Comparison of ENCODE assay signal across 9 mouse cellular contexts in genomic region chr11:119078691-119079444, GRCm38 (mm10). TPM values are rescaled to one million over a fixed set of nuclear protein-coding genes. Genes with fewer than 3 reads are reported as not detected.
DNase-seq lines count a peak whose midpoint lies in the region; ATAC-seq and TF ChIP-seq lines count a peak whose summit lies in the region.
"Had no signal": no experiment of that assay in that cellular context is flagged by ENCODE, and none has a peak within 500 bp of the region (broad histone marks: within the 10 kb centered on the region; RNA-seq: fewer than 3 reads in every experiment).

No protein-coding gene starts in this region.

- TF ChIP-seq EP300 in liver, postnatal 0 days (IDR thresholded peaks at IDR 0.05; ENCODE audit: low read depth), result no peak

- H3K4me1 ChIP-seq in heart, embryonic 13.5 days, result peaks cover 57% of the 10 kb centered on the region
- H3K4me1 ChIP-seq in kidney, embryonic 15.5 days, result peaks cover 56% of the 10 kb centered on the region
- H3K4me1 ChIP-seq in liver, postnatal 0 days (ENCODE audit: insufficient read depth), result peaks cover 40% of the 10 kb centered on the region
- H3K4me1 ChIP-seq in olfactory bulb, adult 2 months (ENCODE audit: control insufficient read depth, insufficient read depth, low read length), result peaks cover 54% of the 10 kb centered on the region

- peak overlapping the region; percentile 59 for H3K9ac ChIP-seq in heart, embryonic 13.5 days
- H3K9ac ChIP-seq in kidney, embryonic 15.5 days, result peak overlapping the region; percentile 21; the same call in 1 of the 2 replicates
- no peak overlapping the region; the same call in 1 of the 2 replicates for H3K9ac ChIP-seq in liver, postnatal 0 days (replicated peaks)

- peak overlapping the region; percentile 26 for H3K4me3 ChIP-seq in heart, embryonic 13.5 days
- H3K4me3 ChIP-seq in kidney, embryonic 15.5 days (replicated peaks), result peak overlapping the region; percentile 8; the same call in 1 of the 2 replicates
- H3K4me3 ChIP-seq in liver, postnatal 0 days (ENCODE audit: low read depth, low read length), result no peak overlapping the region
- peak overlapping the region; percentile 13 for H3K4me3 ChIP-seq in olfactory bulb, adult 2 months (ENCODE audit: insufficient read depth, low read depth, low read length)

- ATAC-seq in CD4-positive, CD25-positive, alpha-beta regulatory T cell, adult 4 months, result no peak
- ATAC-seq in heart, embryonic 13.5 days (ENCODE audit: extremely low read depth, insufficient number of reproducible peaks, low FRiP score, low TSS enrichment), result peak; percentile 27; the same call in 1 of the 2 replicates
- ATAC-seq in kidney, embryonic 15.5 days (replicated peaks; ENCODE audit: low FRiP score), result peak; percentile 40; the same call in 1 of the 2 replicates
- peak; percentile 33 for ATAC-seq in liver, postnatal 0 days
- ATAC-seq in erythroid progenitor cell, adult 5-6 weeks (replicated peaks; ENCODE audit: low FRiP score, poor library complexity, severe bottlenecking), result no peak

- H3K9me3 ChIP-seq in heart, embryonic 13.5 days, result no peaks in the 10 kb centered on the region
- H3K9me3 ChIP-seq in kidney, embryonic 15.5 days (replicated peaks), result no peaks in the 10 kb centered on the region
- no peaks in the 10 kb centered on the region for H3K9me3 ChIP-seq in liver, postnatal 0 days (ENCODE audit: low read length)

- no peak for TF ChIP-seq POLR2A in olfactory bulb, adult 2 months (IDR thresholded peaks at IDR 0.05; ENCODE audit: insufficient read depth, low read depth, low read length)

- no peak for TF ChIP-seq CTCF in liver, postnatal 0 days (IDR thresholded peaks at IDR 0.05; ENCODE audit: low read depth)
- no peak for TF ChIP-seq CTCF in olfactory bulb, adult 2 months (IDR thresholded peaks at IDR 0.05; ENCODE audit: insufficient read depth, low read depth, low read length)

- DNase-seq in CD4-positive, CD25-positive, alpha-beta regulatory T cell, adult 2 months (ENCODE audit: low read depth, low spot score), result peak; percentile 18
- peak; percentile 84 to 88 for DNase-seq in cerebellum, postnatal 10 days
- DNase-seq in liver, postnatal 0 days, result peak; percentile 64

- H3K27me3 ChIP-seq in heart, embryonic 13.5 days (replicated peaks), result peaks cover 41% of the 10 kb centered on the region
- peaks cover 40% of the 10 kb centered on the region for H3K27me3 ChIP-seq in kidney, embryonic 15.5 days
- H3K27me3 ChIP-seq in liver, postnatal 0 days (ENCODE audit: insufficient read depth, low read length), result no peaks in the 10 kb centered on the region

- H3K36me3 ChIP-seq in heart, embryonic 13.5 days, result peaks cover 40% of the 10 kb centered on the region
- H3K36me3 ChIP-seq in kidney, embryonic 15.5 days, result peaks cover 36% of the 10 kb centered on the region
- H3K36me3 ChIP-seq in liver, postnatal 0 days (replicated peaks; ENCODE audit: insufficient read depth, low read length), result peaks cover 24% of the 10 kb centered on the region

- peak overlapping the region; percentile 60 for H3K4me2 ChIP-seq in heart, embryonic 13.5 days
- peak overlapping the region; percentile 42 for H3K4me2 ChIP-seq in kidney, embryonic 15.5 days
- peak overlapping the region; percentile 36 for H3K4me2 ChIP-seq in liver, postnatal 0 days (ENCODE audit: low read depth, low read length)

- H3K27ac ChIP-seq in heart, embryonic 13.5 days (replicated peaks), result peak overlapping the region; percentile 76
- peak overlapping the region; percentile 73 for H3K27ac ChIP-seq in kidney, embryonic 15.5 days
- no peak overlapping the region for H3K27ac ChIP-seq in liver, postnatal 0 days (ENCODE audit: low read depth)
- H3K27ac ChIP-seq in olfactory bulb, adult 2 months (ENCODE audit: insufficient read depth, low read depth, low read length), result peak overlapping the region; percentile 52; the same call in 1 of the 2 replicates
- H3K27ac ChIP-seq: macrophage had no signal

- WGBS in heart, embryonic 13.5 days, result 5% methylated on average over 22 of the region's 27 CpGs
- 5% methylated on average over 24 of the region's 27 CpGs for WGBS in kidney, embryonic 15.5 days
- WGBS in liver, postnatal 0 days (ENCODE audit: insufficient replicate concordance), result 25% methylated on average over 23 of the region's 27 CpGs
- 22% methylated on average over 22 of the region's 27 CpGs for WGBS in olfactory bulb, adult 2 months

RNA-seq across cellular contexts. Expression of gene Cbx4, which starts 7.2 kb away (rescaled TPM):
- 1 to 10 TPM; 1.7 to 3.7 TPM for polyA plus RNA-seq in CD4-positive, CD25-positive, alpha-beta regulatory T cell, adult 4 months (2017; shearing (Covaris generic))
- polyA plus RNA-seq in heart, embryonic 13.5 days (2015; fragmentation: Nextera tagmentation; extraction: Ambion mirVana), result 8.0 and 9.5 TPM in 2 replicates
- 8.6 and 9.9 TPM in 2 replicates for polyA plus RNA-seq in kidney, embryonic 15.5 days (2015; fragmentation: Nextera tagmentation; extraction: Ambion mirVana)
- polyA plus RNA-seq in liver, postnatal 0 days (2015; fragmentation: Nextera tagmentation; extraction: Ambion mirVana), result 2.8 and 4.7 TPM in 2 replicates
- not detected in 2 replicates for polyA plus RNA-seq in olfactory bulb, adult 2 months (2012; ENCODE audit: insufficient read depth, insufficient read length, low replicate concordance, missing spikeins)
- 5.4 and 13.4 TPM in 2 replicates for total RNA-seq in erythroid progenitor cell, adult 5-6 weeks (2015; ENCODE audit: low replicate concordance)
- 2.7 and 4.4 TPM in 2 replicates for total RNA-seq in erythroid progenitor cell, adult 5-6 weeks (2017; ENCODE audit: low replicate concordance)

RNA-seq across cellular contexts. Expression of gene Cbx8, which starts 38.1 kb away (rescaled TPM):
- 1 to 10 TPM; 4.0 to 6.7 TPM for polyA plus RNA-seq in CD4-positive, CD25-positive, alpha-beta regulatory T cell, adult 4 months (2017; shearing (Covaris generic))
- 6.1 and 7.0 TPM in 2 replicates for polyA plus RNA-seq in heart, embryonic 13.5 days (2015; fragmentation: Nextera tagmentation; extraction: Ambion mirVana)
- 9.8 and 10.3 TPM in 2 replicates for polyA plus RNA-seq in kidney, embryonic 15.5 days (2015; fragmentation: Nextera tagmentation; extraction: Ambion mirVana)
- 3.1 and 3.9 TPM in 2 replicates for polyA plus RNA-seq in liver, postnatal 0 days (2015; fragmentation: Nextera tagmentation; extraction: Ambion mirVana)
- not detected in 2 replicates for polyA plus RNA-seq in olfactory bulb, adult 2 months (2012; ENCODE audit: insufficient read depth, insufficient read length, low replicate concordance, missing spikeins)
- 1.3 TPM in 1 of 2 replicates, not detected in the other for total RNA-seq in erythroid progenitor cell, adult 5-6 weeks (2015; ENCODE audit: low replicate concordance)
- 1.0 and 3.3 TPM in 2 replicates for total RNA-seq in erythroid progenitor cell, adult 5-6 weeks (2017; ENCODE audit: low replicate concordance)

RNA-seq across cellular contexts. Expression of gene Cbx2, which starts 56.1 kb away (rescaled TPM):
- 1 to 10 TPM; 1.4 to 1.5 TPM for polyA plus RNA-seq in CD4-positive, CD25-positive, alpha-beta regulatory T cell, adult 4 months (2017; shearing (Covaris generic))
- 17.6 and 18.9 TPM in 2 replicates for polyA plus RNA-seq in heart, embryonic 13.5 days (2015; fragmentation: Nextera tagmentation; extraction: Ambion mirVana)
- 38.9 and 40.7 TPM in 2 replicates for polyA plus RNA-seq in kidney, embryonic 15.5 days (2015; fragmentation: Nextera tagmentation; extraction: Ambion mirVana)
- 1.9 and 2.0 TPM in 2 replicates for polyA plus RNA-seq in liver, postnatal 0 days (2015; fragmentation: Nextera tagmentation; extraction: Ambion mirVana)
- polyA plus RNA-seq in olfactory bulb, adult 2 months (2012; ENCODE audit: insufficient read depth, insufficient read length, low replicate concordance, missing spikeins), result not detected in 2 replicates
- total RNA-seq in erythroid progenitor cell, adult 5-6 weeks (2015; ENCODE audit: low replicate concordance), result not detected in 2 replicates
- total RNA-seq in erythroid progenitor cell, adult 5-6 weeks (2017; ENCODE audit: low replicate concordance), result 0.51 TPM in 1 of 2 replicates, not detected in the other

Comparison
In these comparisons a context has a peak if more than half of its experiments do, and no peak if none do; other contexts are left out.
1. DNase-seq: peak in every context shown above with its lines; median percentile 86 in cerebellum, postnatal 10 days; 64 in liver, postnatal 0 days; 18 in CD4-positive, CD25-positive, alpha-beta regulatory T cell, adult 2 months.
2. ATAC-seq: peak in heart, embryonic 13.5 days (single experiment), kidney, embryonic 15.5 days (single experiment) and liver, postnatal 0 days (single experiment); none in CD4-positive, CD25-positive, alpha-beta regulatory T cell, adult 4 months (single experiment) and erythroid progenitor cell, adult 5-6 weeks (single experiment).
3. Peak in every context shown above with its lines, with median percentiles within 50 percentile points of each other: H3K4me2 ChIP-seq.